Mouse (Mus musculus) embryonic facial prominence, embryonic 11.5 days (tissue): ENCODE data around the gene Asic3. TPM values are rescaled to one million over a fixed set of nuclear protein-coding genes. Genes with fewer than 3 reads are reported as not detected.

ENCODE experiments used
- ATAC-seq: fragments of 200-750 bp; cut with Nextera tagmentation; replicated peaks from 2 replicates; pipeline ENCODE4 v1.8.0; 2017; ENCODE audit warnings: low read depth; ENCODE audit not compliant: insufficient number of reproducible peaks, low FRiP score, low TSS enrichment
- DNase-seq: peaks from one replicate; pipeline ENCODE4 v3.0.0-alpha.2; 2015; ENCODE audit warnings: low spot score
- H3K27ac ChIP-seq: fragments of 300-500 bp; sonication (generic); replicated peaks from 2 replicates; pipeline ENCODE4 v1.5.1; 2014; ENCODE audit warnings: mild to moderate bottlenecking, low read depth, low read length, control low read depth
- H3K27me3 ChIP-seq: fragments of 300-500 bp; sonication (generic); 2 replicates; pipeline ENCODE4 v1.6.1; 2014; ENCODE audit warnings: mild to moderate bottlenecking, low read length, moderate library complexity, mixed read lengths; ENCODE audit not compliant: control insufficient read depth, insufficient read depth
- H3K36me3 ChIP-seq: fragments of 300-500 bp; sonication (generic); replicated peaks from 2 replicates; pipeline ENCODE4 v1.6.1; 2014; ENCODE audit warnings: low read depth, mild to moderate bottlenecking, low read length, moderate library complexity, mixed read lengths; ENCODE audit not compliant: control insufficient read depth, insufficient read depth
- H3K4me1 ChIP-seq: fragments of 300-500 bp; sonication (generic); 2 replicates; pipeline ENCODE4 v1.6.1; 2014; ENCODE audit warnings: low read length, mixed read lengths; ENCODE audit not compliant: control insufficient read depth, insufficient read depth
- H3K4me2 ChIP-seq: fragments of 300-500 bp; sonication (generic); 2 replicates; pipeline ENCODE4 v1.6.1; 2014; ENCODE audit warnings: low read depth, mild to moderate bottlenecking, control low read depth, low read length, moderate library complexity
- H3K4me3 ChIP-seq: fragments of 300-500 bp; sonication (generic); 2 replicates; pipeline ENCODE4 v1.5.1; 2014; ENCODE audit warnings: low read depth, low read length, control low read depth
- H3K9ac ChIP-seq: fragments of 300-500 bp; sonication (generic); replicated peaks from 2 replicates; pipeline ENCODE4 v1.6.1; 2014; ENCODE audit warnings: mild to moderate bottlenecking, control low read depth, low read length
- H3K9me3 ChIP-seq: fragments of 300-500 bp; sonication (generic); replicated peaks from 2 replicates; pipeline ENCODE4 v1.6.1; 2016; ENCODE audit warnings: mild to moderate bottlenecking, low read length, inconsistent platforms, mixed read lengths; ENCODE audit not compliant: control insufficient read depth
- WGBS: fragments of 180-500 bp; shearing (Covaris S2); extraction: QIAGEN DNeasy Blood & Tissue Kit; methylation state at CpG from one replicate; pipeline ENCODE4 v1.1.7; 2014; 5-methylcytosine and 5-hydroxymethylcytosine counted together
- polyA plus RNA-seq: library from polyadenylated mRNA; unstranded; fragments of >200 nt; fragmentation: Nextera tagmentation; extraction: Ambion mirVana; gene quantifications from 2 replicates; pipeline ENCODE4 v1.2.1, GENCODE M21; 2014

Gene Asic3
- polyA plus RNA-seq, 1 experiment from 2014 or later = 0.42 TPM

GRCm38 (mm10) chr5:24426037-24426432 is 12.8 kb downstream of the Asic3 start:
- peak; percentile 21 for DNase-seq
- Histone ChIP-seq H3K4me1 (peaks cover 19% of the 10 kb centered on the region), H3K27ac (no peak overlapping the region), H3K36me3 (peaks cover 7% of the 10 kb centered on the region), H3K4me3 (peak overlapping the region; percentile 64), H3K9ac (peak overlapping the region; percentile 68), H3K4me2 (peak overlapping the region; percentile 87), H3K9me3 (no peaks in the 10 kb centered on the region), H3K27me3 (no peaks in the 10 kb centered on the region)
- ATAC-seq = 0 out of 2 replicates have a peak, but pooled peaks have one; percentile 7
- under 1% methylated on average over 10 of the region's 10 CpGs for WGBS

- DNase-seq (no peak), ATAC-seq (no peak)
- Histone ChIP-seq H3K9ac (peak overlapping the region; percentile 32), H3K4me3 (peak overlapping the region; percentile 64), H3K9me3 (no peaks in the 10 kb centered on the region), H3K36me3 (peaks cover 8% of the 10 kb centered on the region), H3K27me3 (no peaks in the 10 kb centered on the region), H3K27ac (no peak overlapping the region), H3K4me2 (peak overlapping the region; percentile 87), H3K4me1 (peaks cover 19% of the 10 kb centered on the region)
- 6% methylated on average over 9 of the region's 9 CpGs for WGBS
Observed at GRCm38 (mm10) chr5:24426556-24427284, 13.5 kb downstream of the Asic3 start.

- no peak for DNase-seq
- WGBS = 9% methylated on average over 12 of the region's 12 CpGs
- Histone ChIP-seq H3K4me1 (peaks cover 19% of the 10 kb centered on the region), H3K4me2 (peak overlapping the region; percentile 29), H3K27me3 (no peaks in the 10 kb centered on the region), H3K36me3 (peaks cover 8% of the 10 kb centered on the region), H3K4me3 (no peak overlapping the region), H3K9ac (peak overlapping the region; percentile 32; the same call in 1 of the 2 replicates), H3K9me3 (no peaks in the 10 kb centered on the region), H3K27ac (no peak overlapping the region)
- no peak for ATAC-seq
Observed at GRCm38 (mm10) chr5:24427285-24427633, 14.1 kb downstream of the Asic3 start.

DNA sequence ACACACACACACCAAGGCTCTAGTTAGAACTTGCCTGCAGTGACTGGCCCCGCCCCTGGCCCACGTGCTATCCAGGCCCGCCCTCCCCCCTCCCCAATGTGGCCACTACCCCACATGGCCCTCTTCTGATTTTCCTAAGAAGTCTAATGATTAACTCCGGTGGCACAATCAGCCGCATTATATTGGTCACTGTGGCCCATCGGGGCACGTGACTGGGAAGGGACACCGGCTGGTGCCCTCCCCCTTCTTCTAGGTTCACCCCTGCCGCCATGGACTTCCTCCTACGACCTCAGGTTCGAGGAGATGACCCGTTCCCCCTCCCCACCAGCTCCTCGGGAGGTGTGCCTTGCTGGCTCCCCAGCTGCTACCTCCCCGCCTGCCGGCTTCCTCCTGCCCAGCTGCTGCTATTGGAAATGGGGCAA is 14.8 kb downstream of the Asic3 start:
- H3K4me2 ChIP-seq = peak overlapping the region; percentile 43
- DNase-seq (peak; percentile 44), ATAC-seq (no peak)
- peak overlapping the region; percentile 5; the same call in 1 of the 2 replicates for H3K4me3 ChIP-seq
- H3K27ac ChIP-seq = no peak overlapping the region
- 4% methylated on average over 15 of the region's 15 CpGs for WGBS
- H3K36me3 ChIP-seq = peaks cover 8% of the 10 kb centered on the region
- H3K9me3 ChIP-seq = no peaks in the 10 kb centered on the region
- no peak overlapping the region; the same call in 1 of the 2 replicates for H3K9ac ChIP-seq
- no peaks in the 10 kb centered on the region for H3K27me3 ChIP-seq
- H3K4me1 ChIP-seq = peaks cover 19% of the 10 kb centered on the region

DNA sequence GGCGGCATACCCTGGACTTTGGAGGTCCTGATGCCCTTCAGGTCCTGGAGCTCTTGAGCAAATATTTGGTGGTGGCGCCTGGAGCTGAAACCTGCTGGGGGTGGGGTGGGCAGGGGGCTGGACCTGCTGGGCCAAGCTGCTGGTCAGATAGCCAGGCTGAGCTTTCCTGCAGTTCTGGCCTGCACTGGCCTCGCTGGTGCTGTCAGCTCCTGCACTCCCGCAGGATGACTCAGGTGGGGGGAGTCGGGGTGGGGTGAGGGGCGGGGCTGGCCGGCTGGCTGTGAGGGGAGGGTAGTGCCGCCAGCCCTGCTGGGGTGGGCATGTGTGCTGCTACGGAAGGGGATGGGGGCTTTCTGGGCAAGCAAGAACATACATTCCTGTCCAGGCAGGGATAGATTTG is 15.4 kb downstream of the Asic3 start:
- H3K4me3 ChIP-seq = no peak overlapping the region
- peaks cover 19% of the 10 kb centered on the region for H3K4me1 ChIP-seq
- no peak overlapping the region for H3K9ac ChIP-seq
- ATAC-seq = no peak
- no peak overlapping the region for H3K27ac ChIP-seq
- H3K36me3 ChIP-seq = peaks cover 8% of the 10 kb centered on the region
- DNase-seq = no peak
- H3K9me3 ChIP-seq = no peaks in the 10 kb centered on the region
- 13% methylated on average over 9 of the region's 9 CpGs for WGBS
- H3K4me2 ChIP-seq = peak overlapping the region; percentile 19; the same call in 1 of the 2 replicates
- no peaks in the 10 kb centered on the region for H3K27me3 ChIP-seq

DNA sequence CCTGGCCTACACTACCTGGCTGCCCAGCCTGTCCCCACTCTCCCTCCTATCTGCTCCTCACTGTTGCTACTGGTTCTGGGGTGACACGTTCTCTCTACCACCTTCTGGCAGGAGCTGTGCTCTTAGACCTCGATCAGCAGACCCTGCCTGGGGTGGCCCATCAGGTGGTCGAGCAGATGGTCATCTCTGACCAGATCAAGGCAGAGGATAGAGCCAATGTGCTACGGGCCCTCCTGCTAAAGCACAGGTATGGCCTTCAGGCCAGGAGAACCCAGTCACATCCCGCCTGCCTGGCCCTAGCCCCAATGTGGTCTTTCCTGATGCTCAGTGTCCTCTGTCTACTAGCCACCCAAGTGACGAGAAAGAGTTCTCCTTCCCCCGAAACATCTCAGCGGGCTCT is 20.8 kb downstream of the Asic3 start:
- no peak for ATAC-seq
- Histone ChIP-seq H3K9me3 (no peaks in the 10 kb centered on the region), H3K27me3 (no peaks in the 10 kb centered on the region), H3K9ac (no peak overlapping the region), H3K36me3 (peaks cover 8% of the 10 kb centered on the region), H3K27ac (no peak overlapping the region), H3K4me2 (no peak overlapping the region), H3K4me1 (no peaks in the 10 kb centered on the region), H3K4me3 (no peak overlapping the region)
- no peak for DNase-seq
- WGBS = 80% methylated on average over 8 of the region's 8 CpGs

- Histone ChIP-seq H3K4me2 (no peak overlapping the region), H3K27ac (no peak overlapping the region), H3K27me3 (no peaks in the 10 kb centered on the region), H3K9me3 (no peaks in the 10 kb centered on the region), H3K4me1 (peaks cover 4% of the 10 kb centered on the region), H3K9ac (no peak overlapping the region), H3K36me3 (peaks cover 8% of the 10 kb centered on the region), H3K4me3 (no peak overlapping the region)
- 87% methylated on average over 8 of the region's 8 CpGs for WGBS
- ATAC-seq (no peak), DNase-seq (no peak)
Observed at GRCm38 (mm10) chr5:24441187-24441586, 28.0 kb downstream of the Asic3 start.

- no peaks in the 10 kb centered on the region for H3K27me3 ChIP-seq
- no peak overlapping the region for H3K9ac ChIP-seq
- no peaks in the 10 kb centered on the region for H3K9me3 ChIP-seq
- H3K27ac ChIP-seq = no peak overlapping the region
- WGBS = 91% methylated on average over 9 of the region's 9 CpGs
- DNase-seq (no peak), ATAC-seq (no peak)
- no peak overlapping the region for H3K4me3 ChIP-seq
- no peak overlapping the region for H3K4me2 ChIP-seq
- H3K36me3 ChIP-seq = peaks cover 8% of the 10 kb centered on the region
- peaks cover 4% of the 10 kb centered on the region for H3K4me1 ChIP-seq
Observed at GRCm38 (mm10) chr5:24442029-24442428, 28.8 kb downstream of the Asic3 start.
